Mouse (Mus musculus) ovary, adult 18-20 months (tissue): ENCODE results near the gene Ahnak.
A peak's percentile ranks its signal among the peaks of the same experiment; 100 is the strongest.
"Not testable (repeated sequence)": the region's sequence is repeated elsewhere in the genome, so short reads cannot be mapped to it uniquely, and the experiment has no call there.

ENCODE experiments used
- DNase-seq: peaks from one replicate; pipeline ENCODE4 v3.0.0; 2022; ENCODE audit warnings: low spot score, mixed read lengths

The Ahnak gene

DNA sequence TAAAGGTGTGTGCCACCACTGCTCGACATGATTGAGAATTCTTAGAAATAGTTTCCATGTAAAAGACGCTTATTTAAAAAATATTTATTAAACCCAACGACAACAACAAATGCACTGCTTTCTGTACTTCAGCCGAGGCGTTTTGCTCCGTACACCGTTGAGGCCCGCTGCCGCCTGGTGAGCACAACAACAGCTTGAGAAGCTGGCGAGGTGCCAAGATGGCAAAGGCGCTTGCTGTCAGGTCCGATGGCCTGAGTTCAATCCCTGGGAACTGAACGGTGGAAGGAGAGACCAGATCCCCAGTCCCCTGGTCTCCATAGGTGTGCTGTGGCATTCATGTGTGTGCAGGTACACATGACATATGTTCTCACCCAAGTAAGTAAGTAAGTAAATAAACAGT is 108.4 kb downstream of the Ahnak start:
- no peak for DNase-seq

DNA sequence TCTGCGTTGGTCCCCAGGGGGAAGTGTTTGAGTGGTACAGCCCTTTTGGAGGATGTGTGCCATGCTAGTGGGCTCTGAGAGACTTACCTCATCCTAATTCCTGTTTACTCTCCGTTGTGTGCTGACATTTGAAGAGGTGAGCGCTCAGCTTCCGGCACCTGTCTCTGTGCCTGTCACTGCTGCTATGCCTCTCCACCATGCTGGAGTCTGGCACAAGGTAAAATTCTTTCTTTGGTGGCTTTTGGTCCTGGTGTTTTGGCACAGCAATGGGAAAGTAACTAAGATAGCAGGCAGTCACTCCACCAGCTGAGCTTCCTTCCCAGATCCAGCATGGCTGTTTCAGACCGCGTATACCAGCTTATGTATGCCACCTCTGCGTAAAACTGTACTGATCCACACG is 110.7 kb downstream of the Ahnak start:
- no peak for DNase-seq

DNA sequence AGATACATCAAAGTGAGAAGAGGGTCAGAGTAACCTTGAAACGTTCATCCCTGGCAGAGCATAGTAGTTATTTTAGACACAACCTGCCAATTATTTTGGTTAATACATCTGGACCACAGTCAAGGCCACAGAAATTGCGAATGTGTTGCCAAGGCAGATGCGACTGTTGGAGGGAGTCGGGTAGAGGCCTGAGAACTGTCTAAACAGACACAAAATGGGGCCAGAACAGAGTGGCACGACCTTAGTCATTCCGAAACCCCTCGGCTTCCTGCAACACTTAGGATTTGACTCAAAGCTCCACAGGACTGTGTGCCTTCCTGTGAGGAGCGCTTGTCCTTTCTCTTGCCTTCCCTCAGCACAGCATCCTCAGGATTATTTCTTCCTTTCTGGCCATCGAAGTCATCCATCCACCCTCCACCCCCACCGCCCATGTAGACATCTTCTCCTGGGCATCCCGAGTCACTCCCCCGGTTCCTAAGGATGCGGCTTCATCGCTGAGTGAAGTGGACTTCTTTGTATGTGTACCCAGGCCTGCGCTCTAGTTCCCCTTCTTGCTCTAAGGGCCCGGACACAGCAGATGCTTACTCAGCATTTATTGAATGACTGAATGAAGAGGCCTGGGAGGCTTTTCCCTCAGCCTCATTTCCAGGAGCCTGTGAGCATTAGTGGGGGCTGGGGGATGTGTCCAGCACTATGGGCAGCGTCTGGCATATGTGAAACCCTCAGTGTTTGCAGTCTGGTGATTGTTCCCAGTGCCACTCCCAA is 111.4 kb downstream of the Ahnak start:
- peak; percentile 77 for DNase-seq

DNA sequence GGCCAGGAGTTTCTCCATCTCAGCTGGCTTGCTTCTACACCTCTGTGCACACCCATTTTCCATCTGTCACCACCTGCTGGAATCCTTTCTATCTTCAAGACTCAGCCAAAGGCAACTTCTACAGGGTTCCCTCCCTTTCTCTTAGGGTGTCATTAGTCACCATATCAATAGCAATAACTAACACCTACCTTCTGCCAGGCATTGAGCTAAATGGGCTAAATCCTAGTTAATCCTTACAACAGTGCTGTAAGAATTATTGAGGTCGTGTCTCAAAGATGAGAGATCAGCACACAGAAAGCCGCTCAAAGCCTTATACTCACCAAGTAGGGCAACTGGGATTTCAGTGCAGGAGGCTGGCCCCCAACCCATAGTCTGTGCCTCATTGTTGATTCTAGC is 112.0 kb downstream of the Ahnak start:
- DNase-seq = no peak

DNA sequence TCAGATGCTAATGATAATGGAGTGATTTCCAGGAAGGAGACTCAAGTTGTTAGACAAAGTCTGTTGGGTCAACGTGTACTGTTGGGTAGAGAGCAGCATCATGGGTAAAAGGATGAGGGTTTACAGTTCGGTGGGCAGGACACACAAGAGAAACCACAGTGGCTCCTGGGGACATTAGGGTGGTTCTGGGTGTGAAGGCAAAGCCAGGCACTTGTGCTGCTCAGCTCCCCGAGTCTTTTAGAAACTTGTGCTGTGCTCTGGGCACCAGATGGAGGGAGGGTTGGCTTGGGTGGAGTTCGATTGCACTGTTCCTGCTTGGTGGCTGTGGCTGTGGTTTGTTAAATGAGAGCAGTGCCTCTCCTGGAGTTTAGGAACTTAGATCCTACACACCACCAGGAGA is 114.9 kb downstream of the Ahnak start:
- no peak for DNase-seq

DNA sequence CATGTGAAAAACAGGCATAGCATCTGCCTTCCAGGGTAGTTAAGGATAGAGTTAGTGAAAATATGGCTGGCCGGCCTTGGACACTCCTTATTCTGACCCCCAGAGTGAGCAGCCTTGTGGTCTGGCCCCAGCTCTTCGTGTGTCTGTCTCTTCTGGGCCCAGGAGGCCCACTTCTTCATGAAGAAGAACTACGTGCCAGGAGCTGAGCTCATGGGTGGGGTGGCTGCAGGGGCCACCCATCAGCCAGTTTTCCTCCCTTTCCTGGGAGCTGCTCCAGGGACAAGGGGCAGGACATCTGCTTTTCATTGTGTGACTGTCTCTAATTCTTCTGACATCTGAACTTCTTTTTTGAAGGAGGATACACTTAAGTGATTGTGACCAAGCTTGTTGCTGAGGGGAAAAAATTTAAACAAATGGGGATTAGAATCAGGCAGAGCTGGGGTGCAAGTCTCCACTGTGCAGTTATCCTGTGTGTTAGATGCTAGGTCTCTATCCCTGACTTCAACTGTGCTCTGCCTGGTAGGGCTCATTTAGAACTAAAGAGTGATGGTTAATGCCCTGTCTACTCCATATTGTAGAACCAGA is 116.1 kb downstream of the Ahnak start:
- no peak for DNase-seq

DNA sequence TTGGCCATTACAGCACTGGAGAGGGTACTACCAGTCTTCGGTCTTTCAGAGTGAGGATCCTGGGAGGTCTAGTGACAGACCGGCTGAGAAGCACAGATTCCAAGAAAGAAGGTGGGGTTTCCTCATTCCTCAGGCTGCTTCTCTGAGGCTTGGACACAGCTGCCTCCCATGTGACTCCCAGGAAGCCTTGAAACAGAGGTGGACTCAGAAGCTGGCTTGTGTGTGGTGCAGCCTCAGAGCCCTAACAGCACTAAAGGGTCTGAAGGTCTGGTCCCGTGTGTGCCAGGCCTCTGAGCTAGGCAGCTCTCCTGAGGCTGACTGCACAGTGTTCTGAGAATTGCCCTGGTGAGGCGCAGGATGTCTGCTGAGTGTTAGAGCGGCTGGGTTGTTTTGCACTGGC is 117.0 kb downstream of the Ahnak start:
- DNase-seq = peak; percentile 28

DNA sequence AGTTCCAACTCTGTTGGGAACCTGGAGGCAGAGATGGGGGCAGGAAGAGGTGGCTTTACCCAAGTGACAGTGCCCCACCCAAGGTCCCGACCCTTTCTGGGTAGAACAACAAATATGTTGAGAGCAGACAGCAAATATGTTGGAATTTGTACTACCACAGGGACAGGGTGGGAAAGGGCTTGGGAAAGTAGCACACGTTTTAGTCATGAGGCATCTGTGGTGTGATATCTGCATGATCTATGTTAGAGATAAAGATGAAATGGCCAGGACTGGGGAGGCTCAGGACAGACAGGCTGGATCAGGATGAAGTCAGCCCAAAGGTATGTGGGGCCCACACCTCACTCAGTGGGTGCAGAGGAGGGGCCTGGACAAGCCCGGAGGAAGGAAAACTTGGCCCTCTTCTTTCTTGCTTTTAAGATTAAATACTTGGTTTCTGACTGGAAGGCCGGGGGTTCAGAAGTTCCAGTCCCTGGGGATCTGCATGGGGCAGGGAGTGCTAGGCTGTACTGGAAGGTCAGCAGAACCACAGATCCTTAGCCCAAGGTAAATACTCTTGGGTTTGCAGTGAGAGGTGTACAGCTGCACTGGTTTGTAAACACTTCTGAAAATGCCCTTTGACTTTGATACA is 117.8 kb downstream of the Ahnak start:
- DNase-seq = no peak

DNA sequence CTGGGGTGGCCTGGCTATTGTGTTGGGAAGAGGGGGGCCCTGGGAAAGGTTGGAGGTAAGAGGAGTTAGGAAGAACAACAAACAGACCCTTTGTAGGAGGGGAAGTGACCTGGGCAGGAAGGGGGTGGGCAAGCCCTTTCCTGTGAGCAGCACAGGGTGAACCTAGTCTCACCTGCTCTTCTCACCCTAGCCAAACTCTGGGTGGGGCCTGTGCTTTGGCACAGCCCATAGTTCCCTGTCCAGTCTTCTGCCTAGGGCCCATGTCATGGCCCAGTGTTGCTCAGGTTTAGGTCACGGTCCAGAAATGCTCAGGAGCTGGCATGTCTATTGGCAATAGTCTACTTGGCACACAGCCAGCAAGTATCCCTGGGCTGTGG is 118.3 kb downstream of the Ahnak start:
- no peak for DNase-seq

DNA sequence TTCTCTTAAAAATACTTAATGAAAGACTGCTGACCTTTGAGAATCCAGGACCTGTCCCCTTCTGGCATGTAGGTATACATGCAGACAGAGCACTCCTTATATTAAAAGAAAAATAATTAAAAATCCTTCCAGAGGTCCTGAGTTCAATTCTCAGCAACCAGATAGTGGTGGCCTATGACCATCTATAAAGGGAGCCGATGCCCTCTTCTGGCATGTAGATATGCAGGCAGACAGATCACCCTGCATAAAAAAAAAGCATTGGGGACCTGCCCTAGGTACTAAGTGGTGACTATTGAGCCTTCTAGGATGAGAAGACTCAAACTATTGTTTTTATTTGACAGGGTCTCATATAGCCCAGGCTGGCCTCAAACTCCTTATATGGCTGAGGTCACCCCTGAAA is 119.5 kb downstream of the Ahnak start:
- no peak for DNase-seq

DNA sequence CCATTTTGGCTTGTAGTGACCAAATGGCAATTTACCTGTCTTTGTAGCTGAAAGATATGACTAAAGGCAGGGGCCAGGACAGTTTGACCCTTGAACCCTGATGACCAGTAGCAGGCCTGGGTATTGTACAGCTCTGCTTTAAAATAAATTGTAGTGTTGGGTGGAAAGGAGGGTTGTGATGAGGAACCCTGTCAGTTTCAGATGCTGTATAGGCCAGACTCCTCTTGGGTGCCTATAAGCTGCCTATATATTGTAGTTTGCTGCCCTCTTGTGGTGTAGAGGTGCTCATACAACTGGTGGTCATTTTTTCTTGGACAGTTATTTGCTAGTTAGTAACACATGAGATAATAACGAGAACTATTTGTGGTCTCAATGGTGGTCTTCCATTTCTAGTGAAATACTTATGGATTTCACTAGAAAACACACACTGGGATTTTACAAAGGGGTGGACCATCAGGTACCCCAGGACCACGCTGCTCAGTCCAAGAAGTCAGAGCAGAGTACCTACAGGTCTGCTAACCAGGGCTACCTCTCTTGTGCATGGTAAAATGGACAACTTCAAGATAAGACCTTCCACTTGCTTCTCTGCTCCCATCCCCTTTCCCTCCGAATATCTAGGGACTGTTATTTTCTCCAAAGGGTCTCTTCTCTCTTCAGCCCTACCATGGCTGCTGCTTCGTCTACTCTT is 121.2 kb downstream of the Ahnak start:
- DNase-seq = no peak

DNA sequence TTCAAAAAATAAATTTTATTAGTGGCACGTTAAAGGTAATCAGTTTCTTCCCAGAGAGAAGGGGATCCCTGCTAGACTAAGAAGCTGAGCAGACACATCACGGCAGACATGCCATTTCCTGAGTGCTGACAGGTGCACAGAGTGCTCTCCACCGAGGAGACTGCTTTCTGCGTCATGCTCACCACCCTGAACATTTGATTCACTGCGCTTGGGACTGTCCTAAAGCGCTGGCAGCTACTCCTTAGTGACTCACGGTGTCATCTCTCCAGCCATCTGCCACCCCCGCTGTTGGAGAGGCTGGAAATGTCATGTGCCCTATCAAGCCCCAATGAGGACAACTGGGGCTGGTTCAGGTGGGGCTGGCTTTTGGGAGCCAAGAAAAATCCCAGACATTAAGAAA is 123.0 kb downstream of the Ahnak start:
- DNase-seq = no peak

DNA sequence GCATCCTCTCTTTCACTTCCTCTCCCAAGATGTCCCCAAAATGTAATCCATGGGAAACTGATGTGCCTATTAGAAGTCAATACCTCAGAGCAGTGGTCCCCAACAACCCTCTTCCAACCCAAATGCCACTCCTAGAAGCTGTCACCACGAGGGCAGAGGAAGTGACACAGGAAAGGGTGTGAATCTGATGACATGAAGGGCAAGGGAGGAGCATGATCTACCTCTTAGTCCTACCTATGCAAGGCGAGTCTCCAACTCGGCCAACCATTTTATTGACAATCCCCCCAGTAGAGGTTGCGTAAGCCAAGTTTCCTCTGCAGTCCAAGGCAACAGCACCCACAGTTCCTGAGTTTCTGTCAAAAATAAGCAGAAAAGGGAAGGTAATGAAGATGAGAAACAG is 127.2 kb downstream of the Ahnak start:
- no peak for DNase-seq

DNA sequence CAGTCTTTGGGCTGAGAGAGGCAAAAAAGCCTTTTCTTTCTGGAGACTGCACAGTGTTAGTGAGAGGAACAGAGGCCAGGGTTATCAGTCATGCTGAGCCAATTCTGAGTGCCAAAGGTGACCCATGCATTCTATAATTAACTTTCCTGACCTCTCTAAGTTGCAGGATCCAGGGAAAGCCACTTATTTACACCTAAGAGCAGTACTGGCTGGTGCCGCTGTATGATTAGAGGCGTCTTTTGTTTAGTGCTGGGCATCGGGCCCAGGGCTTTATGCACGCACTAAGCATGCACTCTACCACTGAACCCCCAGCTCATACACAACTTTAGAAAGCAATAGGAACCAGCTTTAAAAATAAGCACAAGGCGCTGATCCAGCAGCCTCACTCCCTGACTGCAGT is 128.2 kb downstream of the Ahnak start:
- no peak for DNase-seq

DNA sequence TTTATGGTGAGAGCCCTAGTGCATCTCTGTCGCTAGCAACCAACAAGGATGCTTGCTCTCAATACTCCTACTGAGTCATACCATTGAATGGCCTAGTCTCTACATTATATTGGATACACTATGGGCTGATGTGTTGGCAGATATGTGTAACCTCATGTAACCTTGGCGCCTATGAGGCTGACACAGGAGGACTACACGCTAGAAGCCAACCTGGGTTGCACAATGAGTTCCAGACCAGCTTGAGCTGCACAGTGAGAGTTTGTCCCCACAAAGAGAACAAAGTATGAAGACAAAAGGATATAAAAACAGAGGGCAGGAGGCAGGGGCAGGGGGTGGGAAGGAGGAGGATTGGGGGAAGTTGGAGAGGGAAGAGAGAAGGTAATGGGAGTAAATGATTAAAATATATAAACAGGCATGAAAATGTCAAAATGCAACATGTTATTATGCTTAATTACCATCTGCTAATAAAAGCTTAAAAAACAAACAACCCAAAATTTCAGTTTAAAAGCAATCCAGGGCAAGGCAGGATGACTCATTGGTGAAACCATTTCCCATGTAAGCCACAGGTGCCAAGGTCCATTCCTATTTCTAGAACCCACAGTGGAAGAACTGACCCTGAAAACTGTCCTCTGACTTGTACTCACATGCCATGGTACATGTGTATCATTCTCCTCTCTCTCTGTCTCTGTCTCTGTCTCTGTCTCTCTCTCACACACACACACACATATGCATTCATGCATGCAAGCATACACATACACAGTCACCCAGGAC is 130.8 kb downstream of the Ahnak start:
- no peak for DNase-seq

DNA sequence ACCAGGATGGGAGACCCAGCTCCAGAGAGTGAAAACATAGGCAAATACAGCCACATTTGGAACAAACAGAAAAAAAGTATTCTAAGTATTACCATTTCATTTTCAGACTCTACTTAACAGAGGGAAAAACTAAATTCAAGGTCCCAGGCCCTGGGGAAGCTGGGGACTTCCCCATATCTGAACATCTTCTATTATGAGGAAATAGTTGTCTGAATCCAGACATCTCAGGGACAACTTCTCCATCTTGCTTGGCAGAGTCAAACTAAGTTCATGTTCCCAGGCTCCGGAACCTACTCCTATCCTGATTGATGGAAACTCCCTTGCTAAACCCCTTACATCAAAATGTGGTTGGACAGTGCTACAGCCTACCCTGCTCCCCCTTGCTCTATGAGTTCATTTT is 133.3 kb downstream of the Ahnak start:
- DNase-seq = no peak

DNA sequence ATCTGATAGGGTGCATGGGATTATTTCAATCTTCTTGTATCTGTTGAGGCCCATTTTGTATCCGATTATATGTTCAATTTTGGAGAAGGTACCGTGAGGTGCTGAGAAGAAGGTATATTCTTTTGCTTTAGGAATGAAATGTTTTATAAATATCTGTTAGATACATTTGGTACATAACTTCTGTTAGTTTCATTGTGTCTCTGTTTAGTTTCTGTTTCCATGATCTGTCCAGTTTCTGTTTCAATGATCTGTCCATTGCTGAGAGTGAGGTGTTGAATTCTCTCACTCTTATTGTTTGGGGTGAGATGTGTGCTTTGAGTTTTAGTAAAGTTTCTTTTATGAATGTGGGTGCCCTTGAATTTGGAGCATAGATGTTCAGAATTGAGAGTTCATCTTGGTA is 134.9 kb downstream of the Ahnak start:
- DNase-seq = not testable (repeated sequence)
